Mouse (Mus musculus): ENCODE results near the gene Scarb1.

Gene Scarb1

GRCm38 (mm10) chr5:125230463-125230862 lies 110.4 kb downstream of the Scarb1 start:
- no peak for DNase-seq

DNA sequence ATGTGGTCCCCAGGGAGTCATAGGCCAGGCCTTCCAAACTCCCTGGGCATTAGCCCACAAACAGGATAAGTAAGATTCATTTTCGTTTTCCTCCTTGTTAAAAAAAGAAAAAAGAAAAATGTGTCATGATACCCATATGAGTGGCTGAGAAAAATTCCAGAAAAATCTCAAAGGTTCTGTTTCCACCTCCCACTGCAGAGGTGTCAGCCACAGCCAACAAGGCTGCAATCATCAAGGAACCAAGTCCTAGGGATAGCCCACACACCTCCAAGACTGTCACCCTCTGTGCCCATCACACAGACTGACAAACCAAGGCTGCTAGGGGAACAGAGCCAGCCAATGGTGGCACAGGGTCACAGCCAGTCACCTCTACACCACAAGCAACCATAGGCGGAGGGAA lies 111.8 kb downstream of the Scarb1 start:
- no peak for DNase-seq

- no peak for DNase-seq
These were observed 113.2 kb downstream of the Scarb1 start for GRCm38 (mm10) chr5:125227699-125228098.
